Mouse (Mus musculus): Measurements from ENCODE around the gene Kcne1l. TPM values are rescaled to one million over a fixed set of nuclear protein-coding genes. Genes with fewer than 3 reads are reported as not detected.

Kcne1l gene
- polyA plus RNA-seq (2014; fragmentation: Illumina TruSeq; extraction: RNeasy Lipid Tissue Mini Kit (QIAGEN cat#74804); ENCODE audit: low read depth, low replicate concordance), result 0.57 TPM

GRCm38 (mm10) chrX:142305869-142306581 is at the start of gene Kcne1l:
Gene Kcne1l, minus strand, starts transcription at chrX:142306294.

Other genes starting within 250 kb of the Kcne1l start
- 0.24 TPM for gene Gucy2f, start 109.4 kb downstream of the Kcne1l start, polyA plus RNA-seq (2014; fragmentation: Illumina TruSeq; extraction: RNeasy Lipid Tissue Mini Kit (QIAGEN cat#74804); ENCODE audit: low read depth, low replicate concordance)
- 239 TPM for gene Nxt2, start 79.5 kb downstream of the Kcne1l start, polyA plus RNA-seq (2014; fragmentation: Illumina TruSeq; extraction: RNeasy Lipid Tissue Mini Kit (QIAGEN cat#74804); ENCODE audit: low read depth, low replicate concordance)
- gene Acsl4, start 84.2 kb upstream of the Kcne1l start, polyA plus RNA-seq (2014; fragmentation: Illumina TruSeq; extraction: RNeasy Lipid Tissue Mini Kit (QIAGEN cat#74804); ENCODE audit: low read depth, low replicate concordance), result 109 TPM

All from kidney, adult 10 weeks (tissue).